Mouse (Mus musculus) ES-E14 (cell line): Measurements from ENCODE around the gene Dact1. TPM values are rescaled to one million over a fixed set of nuclear protein-coding genes. Genes with fewer than 3 reads are reported as not detected.

ENCODE experiments used
- DNase-seq: peaks from one replicate; pipeline ENCODE4 v3.0.0-alpha.2; 2013; ENCODE audit warnings: low read depth, low spot score
- H3K27ac ChIP-seq: 2 replicates; pipeline ENCODE4 v1.5.1; 2012; ENCODE audit warnings: low read depth, mild to moderate bottlenecking, low read length, moderate library complexity, mixed read lengths; ENCODE audit not compliant: poor library complexity, insufficient read depth, severe bottlenecking
- H3K36me3 ChIP-seq: 2 replicates; pipeline ENCODE4 v1.6.1; 2012; ENCODE audit warnings: mild to moderate bottlenecking, low read length, moderate library complexity, mixed read lengths; ENCODE audit not compliant: control insufficient read depth, poor library complexity, insufficient read depth, severe bottlenecking
- H3K4me1 ChIP-seq, 2 experiments: fragments of 150-350 bp in 1 of 2; sonication (generic) in 1 of 2; 2 replicates each; pipeline ENCODE4 v1.6.1; 2012; ENCODE audit warnings: low read length in 2 of 2, mild to moderate bottlenecking in 1 of 2, mixed read lengths in 1 of 2; ENCODE audit not compliant: control insufficient read depth in 2 of 2, insufficient read depth in 2 of 2, poor library complexity in 1 of 2
- H3K4me3 ChIP-seq, 2 experiments: fragments of 150-350 bp in 1 of 2; sonication (generic) in 1 of 2; 2 replicates each; pipeline ENCODE4 v1.5.1; 2012; ENCODE audit warnings: low read length in 2 of 2, low read depth in 1 of 2, mild to moderate bottlenecking in 1 of 2, mixed read lengths in 1 of 2; ENCODE audit not compliant: insufficient read depth in 1 of 2, poor library complexity in 1 of 2, severe bottlenecking in 1 of 2
- H3K9ac ChIP-seq: 2 replicates; pipeline ENCODE4 v1.6.1; 2012; ENCODE audit warnings: low read depth, mild to moderate bottlenecking, low read length, mixed read lengths; ENCODE audit not compliant: poor library complexity, insufficient read depth, severe bottlenecking
- H3K9me3 ChIP-seq: fragments of 150-350 bp; sonication (generic); 2 replicates; pipeline ENCODE4 v1.6.1; 2012; ENCODE audit warnings: low read depth, mild to moderate bottlenecking, low read length; ENCODE audit not compliant: control insufficient read depth, insufficient read depth
- CHD2 ChIP-seq: IDR thresholded peaks from 2 replicates; pipeline ENCODE4 v1.6.1; 2014; ENCODE audit warnings: mild to moderate bottlenecking, low read depth, low read length, inconsistent platforms
- HCFC1 ChIP-seq: IDR thresholded peaks from 2 replicates; pipeline ENCODE4 v1.6.1; 2012; ENCODE audit warnings: low read length, inconsistent platforms, borderline replicate concordance; ENCODE audit not compliant: insufficient read depth
- MAFK ChIP-seq: IDR thresholded peaks from 2 replicates; pipeline ENCODE4 v1.6.1; 2014; ENCODE audit warnings: mild to moderate bottlenecking, low read depth, low read length, inconsistent platforms; ENCODE audit not compliant: insufficient read depth
- ZC3H11A ChIP-seq: IDR thresholded peaks from 2 replicates; pipeline ENCODE4 v1.6.1; 2012; ENCODE audit warnings: low read depth, mild to moderate bottlenecking, inconsistent platforms, low read length, borderline replicate concordance
- ZNF384 ChIP-seq: IDR thresholded peaks from 2 replicates; pipeline ENCODE4 v1.6.1; 2012; ENCODE audit warnings: low read depth, low read length, inconsistent platforms
- in situ Hi-C, 2 experiments: fragments of 600-800 bp; cut with MboI; formaldehyde crosslinking; loops; one replicate each; pipeline ENCODE4 v1.15.1; 2025; ENCODE audit warnings: low sequenced_read_pairs in 2 of 2, inconsistent platforms in 1 of 2; ENCODE audit not compliant: unreplicated experiment in 2 of 2
- total RNA-seq: library from RNA; depleted of rRNA; stranded (reverse); fragments of 300-350 nt; gene quantifications from 2 replicates; pipeline ENCODE4 v1.2.3, GENCODE M21; 2012

Dact1 gene
- total RNA-seq, 1 experiment = 3.2 TPM

- Histone ChIP-seq H3K9ac (no peak overlapping the region), H3K27ac (no peak overlapping the region), H3K36me3 (no peaks in the 10 kb centered on the region), H3K4me1 (peaks cover 9 to 13% of the 10 kb centered on the region in 2 experiments), H3K9me3 (no peaks in the 10 kb centered on the region), H3K4me3 (no peak overlapping the region)
- TF ChIP-seq ZNF384 (no peak), HCFC1 (no peak), MAFK (no peak), CHD2 (no peak), ZC3H11A (no peak)
- no peak for DNase-seq
- in situ Hi-C loops = no loop called here
These were observed 19.2 kb upstream of the Dact1 start for GRCm38 (mm10) chr12:71290460-71290859.

- TF ChIP-seq MAFK (no peak), ZNF384 (no peak), ZC3H11A (no peak), CHD2 (no peak), HCFC1 (no peak)
- Histone ChIP-seq H3K4me3 (peak overlapping the region in 1 of 2 experiments; percentile 15; a peak in 1 of 4 replicates), H3K36me3 (no peaks in the 10 kb centered on the region), H3K9ac (no peak overlapping the region), H3K4me1 (peaks cover 23 to 25% of the 10 kb centered on the region in 2 experiments), H3K27ac (no peak overlapping the region), H3K9me3 (no peaks in the 10 kb centered on the region)
- in situ Hi-C loops = no loop called here
- no peak for DNase-seq
These were observed 15.4 kb upstream of the Dact1 start for GRCm38 (mm10) chr12:71293960-71294942.

DNA sequence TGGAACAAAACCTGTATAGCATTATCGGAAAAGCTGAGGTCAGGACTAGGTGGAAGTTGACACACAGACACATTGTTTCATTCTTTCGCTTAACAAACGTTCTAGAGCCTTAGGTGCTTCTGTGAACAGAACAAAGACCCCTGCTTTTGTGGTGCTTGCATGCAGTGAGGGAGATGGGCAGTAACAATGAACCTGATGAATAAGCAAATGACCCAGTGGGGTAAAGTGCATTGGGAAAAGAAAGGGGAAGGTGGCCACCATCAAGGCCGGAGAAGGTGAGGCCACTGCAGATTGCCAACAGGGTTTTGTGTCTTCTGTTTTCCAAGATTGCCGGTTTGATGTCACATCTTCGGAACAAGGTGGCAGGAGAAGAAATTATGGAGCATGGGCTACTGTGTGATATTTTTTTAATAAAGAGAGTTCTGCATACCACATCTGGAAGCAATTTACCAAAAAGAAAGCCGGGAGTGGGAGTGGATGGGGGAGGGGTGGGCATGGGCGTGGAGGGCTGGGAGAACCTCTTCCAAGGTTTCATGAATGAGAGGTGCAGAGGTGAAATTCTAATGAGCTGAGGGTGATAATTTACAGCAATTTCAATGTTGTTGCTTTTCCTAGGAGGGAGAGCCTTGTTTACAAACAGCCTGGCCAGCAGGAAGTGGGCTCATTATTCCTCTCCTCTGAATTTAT lies 12.7 kb upstream of the Dact1 start:
- Histone ChIP-seq H3K9me3 (no peaks in the 10 kb centered on the region), H3K4me1 (peaks cover 25 to 29% of the 10 kb centered on the region in 2 experiments), H3K9ac (no peak overlapping the region), H3K36me3 (no peaks in the 10 kb centered on the region; the same call in 1 of the 2 replicates), H3K4me3 (peak overlapping the region; percentile 5 to 23; a peak in 3 of 4 replicates), H3K27ac (peak overlapping the region; percentile 42; the same call in 1 of the 2 replicates)
- in situ Hi-C loops = no loop called here
- peak; percentile 61 for TF ChIP-seq MAFK
- TF ChIP-seq ZNF384 = no peak
- TF ChIP-seq CHD2 = peak; percentile 44; the same call in 1 of the 2 replicates
- TF ChIP-seq ZC3H11A = no peak
- no peak for TF ChIP-seq HCFC1
- DNase-seq = no peak

- in situ Hi-C loops = no loop called here
- peak overlapping the region; percentile 65 for H3K9ac ChIP-seq
- TF ChIP-seq ZC3H11A (no peak), ZNF384 (no peak), HCFC1 (no peak), MAFK (no peak), CHD2 (no peak)
- peaks cover 0 to 2% of the 10 kb centered on the region in 2 experiments; a peak in 1 of 4 replicates for H3K4me1 ChIP-seq
- H3K4me3 ChIP-seq = peak overlapping the region; percentile 76 to 87
- no peak for DNase-seq
- no peak overlapping the region for H3K27ac ChIP-seq
- H3K9me3 ChIP-seq = no peaks in the 10 kb centered on the region
- H3K36me3 ChIP-seq = no peaks in the 10 kb centered on the region
These were observed 616 bp downstream of the Dact1 start for GRCm38 (mm10) chr12:71310068-71310931.
